Comparison of ENCODE assay signal across 19 mouse cellular contexts in the genomic region with DNA sequence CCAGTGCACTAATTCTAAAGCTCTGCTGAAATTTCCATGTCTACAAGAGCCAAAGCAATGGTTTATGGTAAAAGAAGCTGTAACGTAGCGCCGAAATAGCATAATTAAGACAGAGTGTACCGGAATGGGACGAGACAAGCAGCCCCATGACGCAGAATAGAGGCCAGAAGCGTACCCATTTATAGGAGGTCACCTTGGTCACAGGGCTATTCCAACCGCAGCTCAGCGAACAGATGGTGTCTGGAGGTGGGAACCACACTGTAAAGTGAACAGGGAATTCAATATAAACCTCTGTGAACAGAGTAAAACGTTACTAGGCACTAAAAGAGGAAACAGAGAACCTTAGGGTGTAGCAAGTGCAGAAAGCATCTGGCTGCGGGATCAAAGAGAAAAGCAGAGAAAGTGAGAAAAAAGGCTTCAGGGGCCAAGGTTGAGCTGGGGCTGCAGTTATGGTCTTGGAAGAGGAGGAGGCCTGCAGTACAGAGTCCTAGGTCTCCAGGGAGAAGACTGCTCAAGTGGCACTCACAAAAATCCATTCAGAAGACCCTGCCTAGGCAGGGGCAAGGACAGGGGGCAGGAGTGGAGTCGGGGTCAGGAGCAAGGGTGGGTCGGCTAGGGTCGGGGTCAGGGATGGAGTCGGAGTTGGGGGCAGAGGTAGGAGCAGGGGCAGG. TPM values are rescaled to one million over a fixed set of nuclear protein-coding genes. Genes with fewer than 3 reads are reported as not detected.
"Had no signal": no experiment of that assay in that cellular context is flagged by ENCODE, and none has a peak within 500 bp of the region (broad histone marks: within the 10 kb centered on the region; RNA-seq: fewer than 3 reads in every experiment).

No protein-coding gene starts in this region.

- H3K4me3 ChIP-seq: lung, embryonic 15.5 days; megakaryocyte, embryonic 14.5 days; midbrain, embryonic 13.5 days; midbrain, embryonic 15.5 days; neural tube, embryonic 12.5 days had no signal

- H3K27ac ChIP-seq: lung, embryonic 15.5 days; macrophage; midbrain, embryonic 13.5 days; midbrain, embryonic 15.5 days; neural tube, embryonic 12.5 days had no signal

- H3K36me3 ChIP-seq: lung, embryonic 15.5 days; midbrain, embryonic 13.5 days; midbrain, embryonic 15.5 days; neural tube, embryonic 12.5 days had no signal

- ATAC-seq: liver, postnatal 0 days; lung, postnatal 0 days; midbrain, embryonic 13.5 days; midbrain, embryonic 15.5 days had no signal

- DNase-seq: liver, postnatal 0 days; lung, adult 2 months; lung, postnatal 14 days; lung, postnatal 36 days; right cerebral cortex, postnatal 25 days; right cerebral cortex, postnatal 4 days; spleen, adult 18-20 months; thymus, adult 18-20 months; thymus, postnatal 25 days; thymus, postnatal 4 days had no signal

- H3K4me1 ChIP-seq: lung, embryonic 15.5 days; megakaryocyte, embryonic 14.5 days; midbrain, embryonic 13.5 days; midbrain, embryonic 15.5 days; neural tube, embryonic 12.5 days had no signal

- H3K27me3 ChIP-seq: lung, embryonic 15.5 days; megakaryocyte, embryonic 14.5 days; midbrain, embryonic 13.5 days; midbrain, embryonic 15.5 days; neural tube, embryonic 12.5 days had no signal

- H3K4me2 ChIP-seq: lung, embryonic 15.5 days; midbrain, embryonic 11.5 days; midbrain, embryonic 13.5 days; midbrain, embryonic 15.5 days; neural tube, embryonic 12.5 days had no signal

- H3K9me3 ChIP-seq: lung, embryonic 15.5 days; midbrain, embryonic 13.5 days; midbrain, embryonic 15.5 days; neural tube, embryonic 12.5 days had no signal

- H3K9ac ChIP-seq: liver, postnatal 0 days; lung, embryonic 15.5 days; midbrain, embryonic 13.5 days; midbrain, embryonic 15.5 days; neural tube, embryonic 12.5 days had no signal

RNA-seq across cellular contexts. Expression of a gene that starts 43.7 kb away (rescaled TPM):
- total RNA-seq: monocyte, adult 5-6 weeks had no signal
- polyA plus RNA-seq: macrophage had no signal
